ENCODE assay signal across 24 mouse cellular contexts in the genomic region with DNA sequence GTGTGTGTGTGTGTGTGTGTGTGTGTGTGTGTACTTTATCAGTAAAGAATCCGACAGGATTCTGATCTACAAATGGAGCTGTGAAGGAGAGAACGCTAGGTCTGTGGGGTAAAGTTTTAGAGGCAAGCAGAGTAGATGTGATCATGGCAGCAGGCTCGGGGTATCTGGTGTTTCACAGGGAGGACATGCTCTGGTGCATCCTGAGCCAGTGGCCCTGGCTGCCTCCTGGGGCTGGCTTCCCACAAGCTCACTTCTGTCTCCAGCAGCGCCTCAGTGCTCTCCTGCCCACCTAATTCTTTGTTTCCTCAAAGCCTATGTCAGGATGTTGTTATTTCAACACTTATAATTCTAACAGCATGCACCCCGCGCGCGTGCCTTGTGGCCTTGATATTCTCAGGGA. TPM values are rescaled to one million over a fixed set of nuclear protein-coding genes. Genes with fewer than 3 reads are reported as not detected.
DNase-seq lines count a peak whose midpoint lies in the region; ATAC-seq and TF ChIP-seq lines count a peak whose summit lies in the region.
"Had no signal": no experiment of that assay in that cellular context is flagged by ENCODE, and none has a peak within 500 bp of the region (broad histone marks: within the 10 kb centered on the region; RNA-seq: fewer than 3 reads in every experiment).

No protein-coding gene starts in this region.

- ATAC-seq in hindbrain, embryonic 16.5 days = no peak
- ATAC-seq in hindbrain, embryonic 11.5 days (ENCODE audit: low FRiP score) = no peak
- ATAC-seq in kidney, postnatal 0 days (replicated peaks; ENCODE audit: low FRiP score, low read depth) = no peak
- ATAC-seq in midbrain, embryonic 16.5 days = no peak
- ATAC-seq in midbrain, embryonic 15.5 days (replicated peaks) = no peak
- ATAC-seq: inflammation-experienced regulatory T-cells, adult 6 months; liver, embryonic 12.5 days; liver, postnatal 0 days; midbrain, embryonic 13.5 days had no signal

- H3K9me3 ChIP-seq in hindbrain, embryonic 16.5 days (ENCODE audit: control insufficient read depth, low read length) = no peaks in the 10 kb centered on the region
- H3K9me3 ChIP-seq in hindbrain, embryonic 11.5 days (ENCODE audit: control insufficient read depth, low read length) = no peaks in the 10 kb centered on the region
- no peaks in the 10 kb centered on the region for H3K9me3 ChIP-seq in kidney, postnatal 0 days (replicated peaks; ENCODE audit: low read length)
- H3K9me3 ChIP-seq in midbrain, embryonic 16.5 days (replicated peaks; ENCODE audit: control insufficient read depth, low read length, poor library complexity, severe bottlenecking) = no peaks in the 10 kb centered on the region
- no peaks in the 10 kb centered on the region for H3K9me3 ChIP-seq in midbrain, embryonic 15.5 days
- H3K9me3 ChIP-seq: embryonic facial prominence, embryonic 13.5 days; forebrain, embryonic 12.5 days; heart, embryonic 10.5 days; heart, embryonic 15.5 days; liver, embryonic 12.5 days; midbrain, embryonic 13.5 days had no signal

- DNase-seq in hindbrain, embryonic 11.5 days (ENCODE audit: low spot score) = no peak
- peak; percentile 63 for DNase-seq in kidney, postnatal 0 days (ENCODE audit: low spot score)
- DNase-seq in kidney, adult 2 months = no peak
- no peak for DNase-seq in thymus, postnatal 36 days
- DNase-seq: adrenal gland, postnatal 25 days; cerebellum, adult 11-12 months; cerebellum, adult 9-11 months; gastrocnemius, postnatal 25 days; heart, adult 11 months; kidney, adult 11 months; left cerebral cortex, postnatal 4 days; liver, postnatal 0 days; lung, postnatal 36 days; thymus, adult 2 months had no signal

- no peak overlapping the region; the same call in 1 of the 2 replicates for H3K4me3 ChIP-seq in hindbrain, embryonic 16.5 days (ENCODE audit: low read length)
- no peak overlapping the region for H3K4me3 ChIP-seq in hindbrain, embryonic 11.5 days (ENCODE audit: low read depth, low read length)
- H3K4me3 ChIP-seq in kidney, postnatal 0 days (replicated peaks; ENCODE audit: low read depth, low read length) = no peak overlapping the region
- no peak overlapping the region for H3K4me3 ChIP-seq in kidney, adult 2 months (ENCODE audit: insufficient read depth, low read depth, low read length)
- H3K4me3 ChIP-seq in midbrain, embryonic 16.5 days (ENCODE audit: low read depth, low read length) = no peak overlapping the region
- no peak overlapping the region for H3K4me3 ChIP-seq in midbrain, embryonic 15.5 days
- H3K4me3 ChIP-seq: embryonic facial prominence, embryonic 13.5 days; forebrain, embryonic 12.5 days; liver, embryonic 12.5 days; midbrain, embryonic 13.5 days had no signal

- no peak for TF ChIP-seq POLR2A in kidney, adult 2 months (IDR thresholded peaks at IDR 0.05; ENCODE audit: low read depth, low read length)

- TF ChIP-seq CTCF in kidney, postnatal 0 days (IDR thresholded peaks at IDR 0.05; ENCODE audit: low read depth) = no peak
- no peak for TF ChIP-seq CTCF in kidney, adult 2 months (conservative IDR thresholded peaks at IDR 0.05; ENCODE audit: insufficient read depth, insufficient read length, low read depth, low read length)

- peaks cover 24% of the 10 kb centered on the region for H3K4me1 ChIP-seq in hindbrain, embryonic 16.5 days (ENCODE audit: control insufficient read depth, insufficient read depth, low read depth, low read length)
- peaks cover 11% of the 10 kb centered on the region for H3K4me1 ChIP-seq in hindbrain, embryonic 11.5 days (replicated peaks; ENCODE audit: control insufficient read depth, insufficient read depth, low read length)
- peaks cover 18% of the 10 kb centered on the region for H3K4me1 ChIP-seq in kidney, postnatal 0 days (replicated peaks; ENCODE audit: insufficient read depth, low read length)
- H3K4me1 ChIP-seq in kidney, adult 2 months (ENCODE audit: control insufficient read depth, insufficient read depth, low read length) = no peaks in the 10 kb centered on the region
- H3K4me1 ChIP-seq in midbrain, embryonic 16.5 days (ENCODE audit: control insufficient read depth, insufficient read depth, low read length) = peaks cover 17% of the 10 kb centered on the region
- H3K4me1 ChIP-seq in midbrain, embryonic 15.5 days = peaks cover 26% of the 10 kb centered on the region

- H3K27me3 ChIP-seq in hindbrain, embryonic 16.5 days (replicated peaks; ENCODE audit: control insufficient read depth, insufficient read depth, low read length) = peaks cover 13% of the 10 kb centered on the region
- H3K27me3 ChIP-seq in hindbrain, embryonic 11.5 days (ENCODE audit: control insufficient read depth, insufficient read depth, low read length) = peaks cover 14% of the 10 kb centered on the region
- H3K27me3 ChIP-seq in kidney, postnatal 0 days (ENCODE audit: insufficient read depth, low read length) = peaks cover 10% of the 10 kb centered on the region
- no peaks in the 10 kb centered on the region for H3K27me3 ChIP-seq in kidney, adult 2 months (replicated peaks; ENCODE audit: control insufficient read depth, insufficient read depth, low read length)
- peaks cover 19% of the 10 kb centered on the region for H3K27me3 ChIP-seq in midbrain, embryonic 16.5 days (ENCODE audit: control insufficient read depth, insufficient read depth, low read depth, low read length)
- H3K27me3 ChIP-seq in midbrain, embryonic 15.5 days (replicated peaks) = peaks cover 24% of the 10 kb centered on the region

- no peak overlapping the region for H3K9ac ChIP-seq in hindbrain, embryonic 16.5 days (ENCODE audit: low read depth, low read length)
- no peak overlapping the region for H3K9ac ChIP-seq in hindbrain, embryonic 11.5 days (ENCODE audit: low read depth, low read length)
- no peak overlapping the region for H3K9ac ChIP-seq in kidney, postnatal 0 days (ENCODE audit: low read depth, low read length)
- no peak overlapping the region for H3K9ac ChIP-seq in midbrain, embryonic 16.5 days (ENCODE audit: low read depth, low read length)
- no peak overlapping the region for H3K9ac ChIP-seq in midbrain, embryonic 15.5 days
- H3K9ac ChIP-seq: forebrain, embryonic 12.5 days; heart, embryonic 15.5 days; liver, embryonic 12.5 days; liver, postnatal 0 days; midbrain, embryonic 13.5 days had no signal

- no peaks in the 10 kb centered on the region for H3K36me3 ChIP-seq in hindbrain, embryonic 16.5 days (ENCODE audit: control insufficient read depth, insufficient read depth, low read length)
- H3K36me3 ChIP-seq in hindbrain, embryonic 11.5 days (ENCODE audit: control insufficient read depth, insufficient read depth, low read length) = no peaks in the 10 kb centered on the region
- H3K36me3 ChIP-seq in kidney, postnatal 0 days (ENCODE audit: insufficient read depth, low read length) = no peaks in the 10 kb centered on the region
- H3K36me3 ChIP-seq in kidney, adult 2 months (ENCODE audit: control insufficient read depth, insufficient read depth, low read length) = no peaks in the 10 kb centered on the region
- H3K36me3 ChIP-seq in midbrain, embryonic 16.5 days (ENCODE audit: control insufficient read depth, insufficient read depth, low read length) = no peaks in the 10 kb centered on the region
- H3K36me3 ChIP-seq in midbrain, embryonic 15.5 days (replicated peaks) = no peaks in the 10 kb centered on the region
- H3K36me3 ChIP-seq: embryonic facial prominence, embryonic 13.5 days; forebrain, embryonic 12.5 days; heart, embryonic 10.5 days; heart, embryonic 15.5 days; liver, embryonic 12.5 days; midbrain, embryonic 13.5 days had no signal

- WGBS in hindbrain, embryonic 16.5 days = 52% methylated on average over 8 of the region's 8 CpGs
- 37% methylated on average over 8 of the region's 8 CpGs for WGBS in hindbrain, embryonic 11.5 days
- WGBS in kidney, postnatal 0 days = 32% methylated on average over 8 of the region's 8 CpGs
- WGBS in kidney, adult 2 months = 58% methylated on average over 8 of the region's 8 CpGs
- WGBS in midbrain, embryonic 16.5 days = 38% methylated on average over 8 of the region's 8 CpGs
- WGBS in midbrain, embryonic 15.5 days = 45% methylated on average over 8 of the region's 8 CpGs

- no peak overlapping the region for H3K27ac ChIP-seq in hindbrain, embryonic 16.5 days (ENCODE audit: low read depth, low read length)
- H3K27ac ChIP-seq in hindbrain, embryonic 11.5 days (ENCODE audit: low read depth, low read length) = no peak overlapping the region
- no peak overlapping the region for H3K27ac ChIP-seq in kidney, postnatal 0 days
- H3K27ac ChIP-seq in kidney, adult 2 months (ENCODE audit: insufficient read depth, low read depth, low read length) = no peak overlapping the region
- H3K27ac ChIP-seq in midbrain, embryonic 16.5 days (ENCODE audit: low read length) = no peak overlapping the region
- no peak overlapping the region for H3K27ac ChIP-seq in midbrain, embryonic 15.5 days
- H3K27ac ChIP-seq: embryonic facial prominence, embryonic 13.5 days; forebrain, embryonic 12.5 days; heart, embryonic 10.5 days; heart, embryonic 15.5 days; liver, embryonic 12.5 days; midbrain, embryonic 13.5 days had no signal

- peak overlapping the region; percentile 71 for H3K4me2 ChIP-seq in hindbrain, embryonic 16.5 days (ENCODE audit: low read length)
- no peak overlapping the region for H3K4me2 ChIP-seq in hindbrain, embryonic 11.5 days (replicated peaks; ENCODE audit: low read depth, low read length)
- 0 out of 2 replicates have a peak overlapping the region, but pooled peaks have one; percentile 70 for H3K4me2 ChIP-seq in kidney, postnatal 0 days (ENCODE audit: low read length)
- H3K4me2 ChIP-seq in midbrain, embryonic 16.5 days (ENCODE audit: low read length) = peak overlapping the region; percentile 87; the same call in 1 of the 2 replicates
- H3K4me2 ChIP-seq in midbrain, embryonic 15.5 days = no peak overlapping the region
- H3K4me2 ChIP-seq: liver, embryonic 12.5 days had no signal

RNA-seq across cellular contexts. Expression of a gene that starts 2.0 kb away (rescaled TPM):
- polyA plus RNA-seq in hindbrain, embryonic 16.5 days (2015; fragmentation: Nextera tagmentation; extraction: Ambion mirVana) = 15.1 and 18.6 TPM in 2 replicates
- 0.85 and 1.0 TPM in 2 replicates for polyA plus RNA-seq in hindbrain, embryonic 11.5 days (2014; fragmentation: Nextera tagmentation; extraction: Ambion mirVana)
- polyA plus RNA-seq in kidney, postnatal 0 days (2015; fragmentation: Nextera tagmentation; extraction: Ambion mirVana) = 0.64 and 1.0 TPM in 2 replicates
- 0.69 and 1.1 TPM in 2 replicates for polyA plus RNA-seq in kidney, adult 2 months (2012; rRNA removed)
- polyA plus RNA-seq in midbrain, embryonic 16.5 days (2015; fragmentation: Nextera tagmentation; extraction: Ambion mirVana) = 7.0 and 11.5 TPM in 2 replicates
- 7.2 and 9.3 TPM in 2 replicates for polyA plus RNA-seq in midbrain, embryonic 15.5 days (2015; fragmentation: Nextera tagmentation; extraction: Ambion mirVana)
- polyA plus RNA-seq: inflammation-experienced regulatory T-cells, adult 6 months had no signal

Comparison
In these comparisons a context has a peak if more than half of its experiments do, and no peak if none do; other contexts are left out.
1. H3K4me2 ChIP-seq: peak in hindbrain, embryonic 16.5 days (single experiment), kidney, postnatal 0 days (single experiment) and midbrain, embryonic 16.5 days (single experiment); none in hindbrain, embryonic 11.5 days (single experiment) and midbrain, embryonic 15.5 days (single experiment).